Mouse (Mus musculus) midbrain, embryonic 12.5 days (tissue): ENCODE measurements around the gene Map2k5. TPM values are rescaled to one million over a fixed set of nuclear protein-coding genes. Genes with fewer than 3 reads are reported as not detected.

Source experiments
- ATAC-seq: fragments of 200-750 bp; cut with Nextera tagmentation; 2 replicates; pipeline ENCODE4 v1.8.0; 2017; ENCODE audit warnings: low read depth, moderate TSS enrichment, moderate library complexity; ENCODE audit not compliant: low FRiP score
- H3K27ac ChIP-seq: fragments of 300-500 bp; sonication (generic); replicated peaks from 2 replicates; pipeline ENCODE4 v1.5.1; 2016; ENCODE audit warnings: mild to moderate bottlenecking
- H3K27me3 ChIP-seq: fragments of 300-500 bp; sonication (generic); 2 replicates; pipeline ENCODE4 v1.6.1; 2016; ENCODE audit warnings: mild to moderate bottlenecking
- H3K36me3 ChIP-seq: fragments of 300-500 bp; sonication (generic); 2 replicates; pipeline ENCODE4 v1.6.1; 2016
- H3K4me1 ChIP-seq: fragments of 300-500 bp; sonication (generic); 2 replicates; pipeline ENCODE4 v1.6.1; 2016
- H3K4me2 ChIP-seq: fragments of 300-500 bp; sonication (generic); replicated peaks from 2 replicates; pipeline ENCODE4 v1.6.1; 2016; ENCODE audit warnings: mild to moderate bottlenecking, moderate library complexity
- H3K4me3 ChIP-seq: fragments of 300-500 bp; sonication (generic); 2 replicates; pipeline ENCODE4 v1.5.1; 2016; ENCODE audit warnings: mild to moderate bottlenecking
- H3K9ac ChIP-seq: fragments of 300-500 bp; sonication (generic); replicated peaks from 2 replicates; pipeline ENCODE4 v1.6.1; 2016; ENCODE audit warnings: mild to moderate bottlenecking, moderate library complexity
- H3K9me3 ChIP-seq: fragments of 300-500 bp; sonication (generic); 2 replicates; pipeline ENCODE4 v1.6.1; 2016; ENCODE audit warnings: mild to moderate bottlenecking
- WGBS: fragments of 180-500 bp; shearing (Covaris S2); methylation state at CpG from one replicate; pipeline ENCODE4 v1.1.7; 2016; 5-methylcytosine and 5-hydroxymethylcytosine counted together
- polyA plus RNA-seq: library from polyadenylated mRNA; unstranded; fragments of >200 nt; fragmentation: Nextera tagmentation; extraction: Ambion mirVana; gene quantifications from 2 replicates; pipeline ENCODE4 v1.2.1, GENCODE M21; 2016

Map2k5 gene
- polyA plus RNA-seq, 1 experiment from 2014 or later = 43.8 TPM

GRCm38 (mm10) chr9:63338716-63339115, 39.0 kb downstream of the Map2k5 start:
- ATAC-seq = no peak

DNA sequence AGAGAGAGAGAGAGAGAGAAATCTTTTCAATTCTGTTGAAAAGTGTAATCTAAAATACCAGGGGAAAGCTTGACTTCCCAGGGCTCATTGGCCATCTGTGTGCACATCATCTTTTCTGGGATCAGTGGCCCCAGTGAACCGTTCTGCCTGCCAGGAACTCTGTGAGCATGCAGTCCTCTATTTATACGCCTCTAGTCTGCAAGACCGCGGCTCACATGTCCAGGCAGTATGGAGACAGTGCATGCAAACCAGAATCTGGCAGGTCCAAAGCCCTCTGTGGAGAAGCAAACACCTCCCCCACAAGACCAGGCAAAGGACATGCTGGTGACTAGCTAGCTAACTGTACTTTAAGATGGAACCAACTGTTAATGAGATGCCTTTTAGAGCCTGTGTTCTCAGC, 41.9 kb downstream of the Map2k5 start:
- H3K4me1 ChIP-seq = peaks cover 10% of the 10 kb centered on the region
- no peaks in the 10 kb centered on the region for H3K27me3 ChIP-seq
- no peak overlapping the region for H3K4me3 ChIP-seq
- WGBS = 93% methylated on average over 4 of the region's 4 CpGs
- no peaks in the 10 kb centered on the region for H3K9me3 ChIP-seq
- no peak for ATAC-seq
- no peak overlapping the region for H3K9ac ChIP-seq
- no peak overlapping the region for H3K27ac ChIP-seq
- peaks cover 37% of the 10 kb centered on the region for H3K36me3 ChIP-seq
- H3K4me2 ChIP-seq = no peak overlapping the region

More at GRCm38 (mm10) chr9:63338716-63339115, 39.0 kb downstream of the Map2k5 start:
- no peak overlapping the region for H3K9ac ChIP-seq
- 82% methylated on average over 6 of the region's 6 CpGs for WGBS
- no peak overlapping the region for H3K4me2 ChIP-seq
- H3K4me1 ChIP-seq = peaks cover 10% of the 10 kb centered on the region
- H3K4me3 ChIP-seq = no peak overlapping the region
- no peaks in the 10 kb centered on the region for H3K9me3 ChIP-seq
- H3K27ac ChIP-seq = no peak overlapping the region
- no peaks in the 10 kb centered on the region for H3K27me3 ChIP-seq
- H3K36me3 ChIP-seq = peaks cover 23% of the 10 kb centered on the region

- H3K4me2 ChIP-seq = no peak overlapping the region
- peaks cover 44% of the 10 kb centered on the region for H3K36me3 ChIP-seq
- H3K27ac ChIP-seq = no peak overlapping the region
- no peaks in the 10 kb centered on the region for H3K27me3 ChIP-seq
- ATAC-seq = no peak
- WGBS = 95% methylated on average over 2 of the region's 2 CpGs
- peaks cover 14% of the 10 kb centered on the region; the same call in 1 of the 2 replicates for H3K4me1 ChIP-seq
- H3K4me3 ChIP-seq = no peak overlapping the region
- no peaks in the 10 kb centered on the region for H3K9me3 ChIP-seq
- H3K9ac ChIP-seq = no peak overlapping the region
Measured at GRCm38 (mm10) chr9:63333074-63333473, 44.6 kb downstream of the Map2k5 start.

GRCm38 (mm10) chr9:63331246-63331645, 46.5 kb downstream of the Map2k5 start:
- ATAC-seq = no peak
- no peak overlapping the region for H3K27ac ChIP-seq
- H3K4me1 ChIP-seq = peaks cover 14% of the 10 kb centered on the region; the same call in 1 of the 2 replicates
- no peak overlapping the region for H3K4me3 ChIP-seq
- no peak overlapping the region for H3K4me2 ChIP-seq
- H3K9ac ChIP-seq = no peak overlapping the region
- peaks cover 38% of the 10 kb centered on the region for H3K36me3 ChIP-seq
- no peaks in the 10 kb centered on the region for H3K27me3 ChIP-seq
- no peaks in the 10 kb centered on the region for H3K9me3 ChIP-seq
- WGBS = 94% methylated on average over 6 of the region's 6 CpGs

DNA sequence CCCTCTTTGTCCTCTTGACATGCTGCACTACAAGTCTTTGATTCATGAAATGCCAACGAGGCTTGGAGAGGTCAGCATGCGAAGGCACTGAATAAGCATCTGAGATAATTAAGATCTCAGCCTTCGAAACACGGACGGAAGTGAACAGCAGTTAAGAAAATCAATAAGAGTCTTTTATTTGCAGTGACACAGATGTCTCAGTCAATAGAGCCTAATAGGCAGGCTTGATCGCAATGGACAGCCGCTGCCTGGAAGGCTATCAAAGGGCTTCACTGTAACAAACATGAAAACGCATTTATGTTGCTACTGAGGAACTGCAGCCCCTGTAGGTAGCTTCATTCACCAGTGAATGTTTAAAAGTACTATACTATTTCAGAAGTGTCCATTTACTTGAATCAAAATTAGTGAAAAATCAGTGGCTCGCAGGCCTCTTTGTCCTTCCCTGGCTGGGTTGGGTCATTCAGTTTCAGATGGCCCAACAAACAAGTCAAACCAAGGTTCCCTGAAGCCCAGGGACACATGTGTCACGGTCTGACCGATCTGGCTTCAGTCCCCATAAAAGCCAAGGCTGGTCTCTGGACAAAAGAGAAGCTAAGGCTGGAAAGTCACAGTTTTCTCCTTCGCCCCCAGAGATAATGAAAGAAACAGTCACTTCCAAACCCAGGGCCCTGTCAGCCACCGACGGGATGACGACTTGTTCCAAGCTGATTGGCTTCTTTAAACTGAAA, 48.6 kb downstream of the Map2k5 start:
- 53% methylated on average over 15 of the region's 15 CpGs for WGBS
- H3K4me1 ChIP-seq = peaks cover 14% of the 10 kb centered on the region; the same call in 1 of the 2 replicates
- no peaks in the 10 kb centered on the region for H3K27me3 ChIP-seq
- H3K4me2 ChIP-seq = no peak overlapping the region
- peaks cover 29% of the 10 kb centered on the region for H3K36me3 ChIP-seq
- no peak for ATAC-seq
- no peak overlapping the region for H3K27ac ChIP-seq
- H3K9ac ChIP-seq = no peak overlapping the region
- no peak overlapping the region for H3K4me3 ChIP-seq
- no peaks in the 10 kb centered on the region for H3K9me3 ChIP-seq

GRCm38 (mm10) chr9:63315231-63315630, 62.5 kb downstream of the Map2k5 start:
- no peaks in the 10 kb centered on the region for H3K9me3 ChIP-seq
- no peaks in the 10 kb centered on the region for H3K4me1 ChIP-seq
- no peak for ATAC-seq

GRCm38 (mm10) chr9:63314126-63314525, 63.6 kb downstream of the Map2k5 start:
- ATAC-seq = no peak
- Histone ChIP-seq H3K27me3 (no peaks in the 10 kb centered on the region), H3K27ac (no peak overlapping the region), H3K36me3 (no peaks in the 10 kb centered on the region), H3K4me3 (no peak overlapping the region), H3K9me3 (no peaks in the 10 kb centered on the region), H3K4me1 (peaks cover 2% of the 10 kb centered on the region; the same call in 1 of the 2 replicates), H3K9ac (no peak overlapping the region), H3K4me2 (no peak overlapping the region)
- WGBS = 78% methylated on average over 4 of the region's 4 CpGs

More at GRCm38 (mm10) chr9:63315231-63315630, 62.5 kb downstream of the Map2k5 start:
- no peak overlapping the region for H3K27ac ChIP-seq
- no peak overlapping the region for H3K4me3 ChIP-seq
- no peak overlapping the region for H3K4me2 ChIP-seq
- H3K27me3 ChIP-seq = no peaks in the 10 kb centered on the region
- peaks cover 6% of the 10 kb centered on the region; the same call in 1 of the 2 replicates for H3K36me3 ChIP-seq
- no peak overlapping the region for H3K9ac ChIP-seq

GRCm38 (mm10) chr9:63309956-63310355, 67.7 kb downstream of the Map2k5 start:
- WGBS = 87% methylated on average over 6 of the region's 6 CpGs
- no peaks in the 10 kb centered on the region for H3K36me3 ChIP-seq
- H3K27me3 ChIP-seq = no peaks in the 10 kb centered on the region
- H3K4me1 ChIP-seq = peaks cover 14% of the 10 kb centered on the region
- no peak overlapping the region for H3K4me3 ChIP-seq
- no peaks in the 10 kb centered on the region for H3K9me3 ChIP-seq
- no peak for ATAC-seq
- no peak overlapping the region for H3K9ac ChIP-seq
- no peak overlapping the region for H3K27ac ChIP-seq
- H3K4me2 ChIP-seq = no peak overlapping the region

- no peak for ATAC-seq
- 68% methylated on average over 5 of the region's 5 CpGs for WGBS
- H3K4me2 ChIP-seq = no peak overlapping the region
- H3K9ac ChIP-seq = no peak overlapping the region
- H3K4me3 ChIP-seq = no peak overlapping the region
- H3K36me3 ChIP-seq = no peaks in the 10 kb centered on the region
- H3K4me1 ChIP-seq = peaks cover 14% of the 10 kb centered on the region
- no peaks in the 10 kb centered on the region for H3K27me3 ChIP-seq
- H3K9me3 ChIP-seq = no peaks in the 10 kb centered on the region
- H3K27ac ChIP-seq = no peak overlapping the region; the same call in 1 of the 2 replicates
Measured at GRCm38 (mm10) chr9:63309008-63309407, 68.7 kb downstream of the Map2k5 start.

DNA sequence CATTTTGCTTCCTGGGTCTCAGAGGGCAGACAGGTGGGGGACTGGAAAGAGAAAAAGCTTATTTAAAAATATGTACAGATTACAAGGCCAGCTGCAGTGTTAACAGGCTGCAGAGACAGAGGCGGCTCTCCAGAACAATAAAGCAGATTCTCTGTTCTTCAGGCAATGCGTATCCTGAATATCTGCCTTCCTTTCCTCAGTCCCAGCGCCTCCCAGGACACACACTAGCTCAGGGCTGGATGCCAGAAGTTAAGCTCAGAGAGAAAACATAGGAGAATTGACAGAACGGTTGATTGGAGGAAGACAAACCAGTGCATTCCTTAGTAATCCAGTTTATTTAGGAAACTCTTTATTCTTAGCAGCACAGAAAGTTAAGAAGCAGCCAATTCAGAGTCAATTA, 69.3 kb downstream of the Map2k5 start:
- Histone ChIP-seq H3K9ac (no peak overlapping the region), H3K27ac (0 out of 2 replicates have a peak overlapping the region, but pooled peaks have one; percentile 30), H3K4me1 (peaks cover 14% of the 10 kb centered on the region), H3K36me3 (no peaks in the 10 kb centered on the region), H3K4me2 (no peak overlapping the region), H3K9me3 (no peaks in the 10 kb centered on the region), H3K27me3 (no peaks in the 10 kb centered on the region), H3K4me3 (no peak overlapping the region)
- 45% methylated on average over 4 of the region's 4 CpGs for WGBS
- no peak for ATAC-seq

DNA sequence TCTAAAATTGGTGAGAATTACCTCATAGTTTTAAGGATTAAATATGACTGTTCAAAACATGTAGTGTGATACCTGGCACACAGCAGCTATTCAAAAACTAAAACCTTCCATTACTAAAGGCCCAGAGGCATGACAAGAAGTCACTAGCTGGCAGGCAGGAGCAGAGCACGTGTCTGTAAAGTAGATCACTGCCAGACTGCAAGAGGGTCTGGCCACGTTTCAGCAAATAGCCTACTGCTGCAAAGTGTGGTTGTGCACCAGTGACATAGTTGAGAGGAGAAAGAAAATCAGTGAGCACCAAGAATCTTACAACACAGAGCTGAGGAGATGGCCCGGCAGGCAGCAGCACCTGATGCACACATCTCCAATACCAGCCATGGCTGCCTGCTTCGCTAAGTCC, 75.2 kb downstream of the Map2k5 start:
- 90% methylated on average over 4 of the region's 4 CpGs for WGBS
- H3K4me2 ChIP-seq = no peak overlapping the region
- 0 out of 2 replicates have a peak, but pooled peaks cover 6% of the 10 kb centered on the region for H3K36me3 ChIP-seq
- no peaks in the 10 kb centered on the region for H3K4me1 ChIP-seq
- H3K27me3 ChIP-seq = no peaks in the 10 kb centered on the region
- H3K9ac ChIP-seq = no peak overlapping the region
- H3K27ac ChIP-seq = no peak overlapping the region
- no peak for ATAC-seq
- H3K9me3 ChIP-seq = no peaks in the 10 kb centered on the region
- H3K4me3 ChIP-seq = no peak overlapping the region

GRCm38 (mm10) chr9:63298656-63299055, 79.0 kb downstream of the Map2k5 start:
- 0 out of 2 replicates have a peak, but pooled peaks cover 6% of the 10 kb centered on the region for H3K36me3 ChIP-seq
- ATAC-seq = no peak
- H3K9ac ChIP-seq = no peak overlapping the region
- no peak overlapping the region for H3K4me2 ChIP-seq
- peaks cover 8% of the 10 kb centered on the region; the same call in 1 of the 2 replicates for H3K4me1 ChIP-seq
- H3K27me3 ChIP-seq = no peaks in the 10 kb centered on the region
- no peak overlapping the region for H3K27ac ChIP-seq
- no peaks in the 10 kb centered on the region for H3K9me3 ChIP-seq
- 100% methylated on average over 3 of the region's 3 CpGs for WGBS
- no peak overlapping the region for H3K4me3 ChIP-seq
